Mouse (Mus musculus): Measurements from ENCODE around the gene Bicd1.

DNA sequence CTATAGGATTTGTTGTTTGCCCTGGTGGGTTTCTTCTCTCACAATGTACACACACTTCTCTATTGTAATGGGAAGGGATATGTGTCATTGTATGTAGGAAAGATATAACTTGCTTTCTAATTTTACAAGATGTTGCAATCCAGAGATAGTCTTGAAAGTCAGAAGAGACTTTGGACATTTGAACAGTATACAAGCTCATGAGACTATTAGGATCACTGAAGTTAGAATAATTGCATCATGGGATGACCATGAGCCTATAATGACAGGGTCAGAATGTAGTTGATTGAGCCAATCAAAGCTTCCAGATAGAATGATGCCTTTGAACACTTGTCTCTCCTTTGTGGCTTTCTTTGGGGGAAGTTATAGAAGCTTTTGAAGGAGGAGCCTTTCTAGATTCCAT is 171.4 kb downstream of the Bicd1 start:
- TF ChIP-seq CTCF (IDR thresholded peaks at IDR 0.05): no peak
- TF ChIP-seq EP300 (IDR thresholded peaks at IDR 0.05): no peak
